Mouse (Mus musculus): ENCODE measurements around the gene Spib. TPM values are rescaled to one million over a fixed set of nuclear protein-coding genes. Genes with fewer than 3 reads are reported as not detected.

Gene Spib
- polyA plus RNA-seq, 1 experiment, result 0.27 TPM

GRCm38 (mm10) chr7:44507491-44507890, 24.4 kb downstream of the Spib start:
- H3K4me1 ChIP-seq (ENCODE audit: control insufficient read depth, insufficient read depth, low read length), result no peaks in the 10 kb centered on the region

GRCm38 (mm10) chr7:44501563-44502115, 30.2 kb downstream of the Spib start:
- Histone ChIP-seq H3K4me1 (ENCODE audit: control insufficient read depth, insufficient read depth, low read length) (no peaks in the 10 kb centered on the region), H3K27ac (ENCODE audit: insufficient read depth, low read length) (no peak overlapping the region), H3K4me3 (ENCODE audit: insufficient read depth, low read length) (no peak overlapping the region)
- TF ChIP-seq CTCF (IDR thresholded peaks at IDR 0.05; ENCODE audit: extremely low read depth, insufficient read depth, low read length), result peak; percentile 74
- no peak for TF ChIP-seq POLR2A (IDR thresholded peaks at IDR 0.05; ENCODE audit: extremely low read depth, insufficient read depth, low read length)

More at GRCm38 (mm10) chr7:44507491-44507890, 24.4 kb downstream of the Spib start:
- TF ChIP-seq POLR2A (IDR thresholded peaks at IDR 0.05; ENCODE audit: extremely low read depth, insufficient read depth, low read length) (no peak), CTCF (IDR thresholded peaks at IDR 0.05; ENCODE audit: extremely low read depth, insufficient read depth, low read length) (no peak)
- Histone ChIP-seq H3K4me3 (ENCODE audit: insufficient read depth, low read length) (no peak overlapping the region), H3K27ac (ENCODE audit: insufficient read depth, low read length) (no peak overlapping the region)

- Histone ChIP-seq H3K4me1 (ENCODE audit: control insufficient read depth, insufficient read depth, low read length) (no peaks in the 10 kb centered on the region), H3K4me3 (ENCODE audit: insufficient read depth, low read length) (no peak overlapping the region), H3K27ac (ENCODE audit: insufficient read depth, low read length) (no peak overlapping the region)
- TF ChIP-seq POLR2A (IDR thresholded peaks at IDR 0.05; ENCODE audit: extremely low read depth, insufficient read depth, low read length) (no peak), CTCF (IDR thresholded peaks at IDR 0.05; ENCODE audit: extremely low read depth, insufficient read depth, low read length) (no peak)
Measured at GRCm38 (mm10) chr7:44500046-44500445, 31.8 kb downstream of the Spib start.

GRCm38 (mm10) chr7:44498922-44499321, 32.9 kb downstream of the Spib start:
- H3K4me3 ChIP-seq (ENCODE audit: insufficient read depth, low read length), result no peak overlapping the region
- no peak for TF ChIP-seq CTCF (IDR thresholded peaks at IDR 0.05; ENCODE audit: extremely low read depth, insufficient read depth, low read length)
- TF ChIP-seq POLR2A (IDR thresholded peaks at IDR 0.05; ENCODE audit: extremely low read depth, insufficient read depth, low read length), result no peak
- no peak overlapping the region for H3K27ac ChIP-seq (ENCODE audit: insufficient read depth, low read length)
- peaks cover 4% of the 10 kb centered on the region for H3K4me1 ChIP-seq (ENCODE audit: control insufficient read depth, insufficient read depth, low read length)

GRCm38 (mm10) chr7:44497361-44498055, 34.4 kb downstream of the Spib start:
- Histone ChIP-seq H3K27ac (ENCODE audit: insufficient read depth, low read length) (no peak overlapping the region), H3K4me3 (ENCODE audit: insufficient read depth, low read length) (peak overlapping the region; percentile 84; the same call in 1 of the 2 replicates), H3K4me1 (ENCODE audit: control insufficient read depth, insufficient read depth, low read length) (peaks cover 4% of the 10 kb centered on the region)
- TF ChIP-seq POLR2A (IDR thresholded peaks at IDR 0.05; ENCODE audit: extremely low read depth, insufficient read depth, low read length), result no peak
- no peak for TF ChIP-seq CTCF (IDR thresholded peaks at IDR 0.05; ENCODE audit: extremely low read depth, insufficient read depth, low read length)

- Histone ChIP-seq H3K4me1 (ENCODE audit: control insufficient read depth, insufficient read depth, low read length) (peaks cover 4% of the 10 kb centered on the region), H3K4me3 (ENCODE audit: insufficient read depth, low read length) (peak overlapping the region; percentile 84), H3K27ac (ENCODE audit: insufficient read depth, low read length) (peak overlapping the region; percentile 89)
- TF ChIP-seq POLR2A (IDR thresholded peaks at IDR 0.05; ENCODE audit: extremely low read depth, insufficient read depth, low read length) (no peak), CTCF (IDR thresholded peaks at IDR 0.05; ENCODE audit: extremely low read depth, insufficient read depth, low read length) (no peak)
Measured at GRCm38 (mm10) chr7:44496771-44497109, 35.1 kb downstream of the Spib start.

- H3K4me1 ChIP-seq (ENCODE audit: control insufficient read depth, insufficient read depth, low read length), result peaks cover 4% of the 10 kb centered on the region
- peak within 1 kb of the TSS; percentile 89 for H3K27ac ChIP-seq (ENCODE audit: insufficient read depth, low read length)
- H3K4me3 ChIP-seq (ENCODE audit: insufficient read depth, low read length), result peak within 1 kb of the TSS; percentile 84
- no peak for TF ChIP-seq CTCF (IDR thresholded peaks at IDR 0.05; ENCODE audit: extremely low read depth, insufficient read depth, low read length)
- TF ChIP-seq POLR2A (IDR thresholded peaks at IDR 0.05; ENCODE audit: extremely low read depth, insufficient read depth, low read length), result peak; percentile 54
Measured at GRCm38 (mm10) chr7:44495992-44496770, 35.7 kb downstream of the Spib start, which contains the start of the genes Emc10 and Fam71e1. TSS of gene Emc10 (minus strand) at chr7:44496529. TSS of gene Fam71e1 (plus strand) at chr7:44496581.

- no peak for TF ChIP-seq POLR2A (IDR thresholded peaks at IDR 0.05; ENCODE audit: extremely low read depth, insufficient read depth, low read length)
- TF ChIP-seq CTCF (IDR thresholded peaks at IDR 0.05; ENCODE audit: extremely low read depth, insufficient read depth, low read length), result no peak
- H3K4me3 ChIP-seq (ENCODE audit: insufficient read depth, low read length), result peak overlapping the region; percentile 84
- H3K27ac ChIP-seq (ENCODE audit: insufficient read depth, low read length), result no peak overlapping the region
- peaks cover 4% of the 10 kb centered on the region for H3K4me1 ChIP-seq (ENCODE audit: control insufficient read depth, insufficient read depth, low read length)
Measured at GRCm38 (mm10) chr7:44495086-44495485, 36.8 kb downstream of the Spib start.

GRCm38 (mm10) chr7:44494681-44495080, 37.2 kb downstream of the Spib start:
- peaks cover 4% of the 10 kb centered on the region for H3K4me1 ChIP-seq (ENCODE audit: control insufficient read depth, insufficient read depth, low read length)

More at GRCm38 (mm10) chr7:44494681-44495080, 37.2 kb downstream of the Spib start:
- H3K27ac ChIP-seq (ENCODE audit: insufficient read depth, low read length), result no peak overlapping the region
- H3K4me3 ChIP-seq (ENCODE audit: insufficient read depth, low read length), result peak overlapping the region; percentile 84; the same call in 1 of the 2 replicates
- TF ChIP-seq POLR2A (IDR thresholded peaks at IDR 0.05; ENCODE audit: extremely low read depth, insufficient read depth, low read length) (no peak), CTCF (IDR thresholded peaks at IDR 0.05; ENCODE audit: extremely low read depth, insufficient read depth, low read length) (no peak)

All from cortical plate, adult 2 months (tissue).